Mouse (Mus musculus): ENCODE measurements around the gene Blzf1. TPM values are rescaled to one million over a fixed set of nuclear protein-coding genes. Genes with fewer than 3 reads are reported as not detected.
A peak's percentile ranks its signal among the peaks of the same experiment; 100 is the strongest.

Gene Blzf1
- polyA plus RNA-seq, 1 experiment from 2014 or later = 31.5 TPM

GRCm38 (mm10) chr1:164294071-164294470 is 13.2 kb downstream of the Blzf1 start:
- Histone ChIP-seq H3K4me2 (no peak overlapping the region), H3K4me1 (no peaks in the 10 kb centered on the region), H3K27me3 (replicated peaks) (no peaks in the 10 kb centered on the region), H3K9ac (replicated peaks) (no peak overlapping the region), H3K9me3 (replicated peaks) (no peaks in the 10 kb centered on the region), H3K27ac (replicated peaks) (no peak overlapping the region), H3K4me3 (replicated peaks) (no peak overlapping the region), H3K36me3 (peaks cover 68% of the 10 kb centered on the region)
- no peak for ATAC-seq (ENCODE audit: low FRiP score)
- 95% methylated on average over 6 of the region's 6 CpGs for WGBS

DNA sequence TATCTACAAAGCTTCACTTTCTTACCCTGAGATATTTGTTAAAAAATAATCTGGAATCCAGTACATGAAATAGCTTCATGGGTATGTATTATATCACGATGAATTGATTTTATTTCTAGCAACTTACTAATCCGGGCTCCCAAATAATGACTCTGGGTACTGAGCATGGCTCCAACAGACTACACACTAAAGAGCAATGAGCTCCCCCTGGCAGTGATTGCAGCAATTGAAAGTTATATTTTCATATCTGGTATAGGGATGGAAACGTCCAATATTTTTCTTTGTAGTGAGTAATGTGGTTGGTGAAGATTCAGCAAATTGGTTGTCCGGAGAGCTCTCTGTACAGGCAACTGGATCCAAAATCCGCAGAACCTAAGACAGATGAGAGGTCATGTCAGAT is 15.2 kb downstream of the Blzf1 start:
- H3K4me3 ChIP-seq (replicated peaks) = no peak overlapping the region
- H3K9ac ChIP-seq (replicated peaks) = no peak overlapping the region
- H3K27me3 ChIP-seq (replicated peaks) = no peaks in the 10 kb centered on the region
- H3K4me1 ChIP-seq = no peaks in the 10 kb centered on the region
- 93% methylated on average over 5 of the region's 5 CpGs for WGBS
- no peak for ATAC-seq (ENCODE audit: low FRiP score)
- H3K4me2 ChIP-seq = no peak overlapping the region
- H3K36me3 ChIP-seq = peaks cover 51% of the 10 kb centered on the region
- no peak overlapping the region for H3K27ac ChIP-seq (replicated peaks)
- H3K9me3 ChIP-seq (replicated peaks) = no peaks in the 10 kb centered on the region

GRCm38 (mm10) chr1:164287406-164287805 is 19.9 kb downstream of the Blzf1 start:
- no peaks in the 10 kb centered on the region for H3K27me3 ChIP-seq (replicated peaks)
- H3K9me3 ChIP-seq (replicated peaks) = no peaks in the 10 kb centered on the region
- H3K9ac ChIP-seq (replicated peaks) = no peak overlapping the region
- H3K4me3 ChIP-seq (replicated peaks) = no peak overlapping the region
- H3K4me1 ChIP-seq = no peaks in the 10 kb centered on the region
- H3K4me2 ChIP-seq = no peak overlapping the region
- H3K27ac ChIP-seq (replicated peaks) = no peak overlapping the region
- ATAC-seq (ENCODE audit: low FRiP score) = no peak
- peaks cover 28% of the 10 kb centered on the region for H3K36me3 ChIP-seq
- WGBS = 66% methylated on average over 15 of the region's 15 CpGs

DNA sequence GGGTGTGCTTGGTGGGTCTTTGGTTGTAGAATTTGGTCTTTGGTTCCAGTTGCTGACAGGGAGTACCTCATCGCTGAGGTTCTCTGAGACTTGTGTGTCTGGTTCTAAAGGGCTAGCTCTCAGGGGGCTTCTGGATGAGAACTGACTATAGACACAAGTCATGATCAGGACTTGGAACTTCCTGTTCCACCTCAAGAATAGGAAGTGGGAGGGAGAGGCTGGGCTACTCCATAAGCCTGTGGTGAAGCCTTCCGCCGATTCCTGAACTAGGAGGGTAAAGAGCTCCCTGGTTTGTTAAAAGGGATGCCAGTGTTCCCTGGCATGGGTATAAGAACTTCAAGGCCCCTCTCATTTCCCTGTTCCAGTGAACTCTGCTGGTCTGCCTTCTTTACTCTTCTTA is 23.3 kb downstream of the Blzf1 start:
- Histone ChIP-seq H3K4me1 (no peaks in the 10 kb centered on the region), H3K9me3 (replicated peaks) (no peaks in the 10 kb centered on the region), H3K27me3 (replicated peaks) (no peaks in the 10 kb centered on the region), H3K36me3 (peaks cover 10% of the 10 kb centered on the region; the same call in 1 of the 2 replicates), H3K4me2 (no peak overlapping the region), H3K9ac (replicated peaks) (no peak overlapping the region), H3K4me3 (replicated peaks) (no peak overlapping the region), H3K27ac (replicated peaks) (no peak overlapping the region)
- 95% methylated on average over 3 of the region's 3 CpGs for WGBS
- ATAC-seq (ENCODE audit: low FRiP score) = no peak

DNA sequence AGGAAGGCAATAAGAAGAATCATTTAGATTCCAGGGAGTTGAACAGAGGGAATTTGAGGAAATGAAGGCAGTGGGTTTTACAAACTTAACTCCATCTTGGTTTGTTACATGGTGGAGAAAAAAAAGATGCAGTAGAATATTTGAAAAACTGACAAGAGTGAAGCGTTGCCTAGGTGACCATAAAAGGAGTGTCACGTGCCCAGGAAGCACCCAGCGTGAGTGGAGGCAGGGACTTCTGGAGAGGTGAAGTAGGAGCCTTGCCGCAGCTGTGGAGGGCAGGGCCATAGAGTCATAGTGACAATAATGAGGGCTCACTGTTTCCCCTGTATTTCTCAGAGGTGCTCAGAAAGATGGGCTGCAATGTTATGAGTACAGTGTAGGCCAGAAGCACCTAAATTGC is 28.0 kb downstream of the Blzf1 start:
- H3K9ac ChIP-seq (replicated peaks) = no peak overlapping the region
- no peak overlapping the region for H3K4me2 ChIP-seq
- peaks cover 3% of the 10 kb centered on the region for H3K4me1 ChIP-seq
- ATAC-seq (ENCODE audit: low FRiP score) = no peak
- H3K4me3 ChIP-seq (replicated peaks) = no peak overlapping the region
- no peak overlapping the region for H3K27ac ChIP-seq (replicated peaks)
- no peaks in the 10 kb centered on the region for H3K27me3 ChIP-seq (replicated peaks)
- 74% methylated on average over 4 of the region's 4 CpGs for WGBS
- H3K9me3 ChIP-seq (replicated peaks) = no peaks in the 10 kb centered on the region
- peaks cover 10% of the 10 kb centered on the region; the same call in 1 of the 2 replicates for H3K36me3 ChIP-seq

DNA sequence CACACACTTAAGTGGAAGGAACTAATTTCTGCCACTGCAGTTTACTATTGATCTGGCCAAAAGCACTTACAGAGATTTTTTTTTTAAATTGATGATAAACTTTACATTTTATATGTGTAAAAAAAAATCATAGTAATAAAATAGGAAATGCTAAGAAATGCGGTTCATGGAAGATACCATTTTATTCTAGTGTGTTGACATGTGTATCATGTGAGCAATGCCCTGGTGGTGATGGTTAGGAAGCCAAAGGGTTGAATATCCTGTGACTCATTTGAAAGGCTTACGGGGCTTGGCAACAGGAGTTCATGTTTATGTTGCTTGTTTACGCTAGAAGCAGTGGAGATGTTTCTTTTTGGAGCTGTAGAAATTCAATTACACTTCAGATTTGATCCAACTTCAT is 30.7 kb downstream of the Blzf1 start:
- H3K9me3 ChIP-seq (replicated peaks) = no peaks in the 10 kb centered on the region
- H3K4me2 ChIP-seq = 0 out of 2 replicates have a peak overlapping the region, but pooled peaks have one; percentile 67
- H3K27me3 ChIP-seq (replicated peaks) = no peaks in the 10 kb centered on the region
- H3K27ac ChIP-seq (replicated peaks) = no peak overlapping the region
- 89% methylated on average over 3 of the region's 3 CpGs for WGBS
- no peak for ATAC-seq (ENCODE audit: low FRiP score)
- H3K36me3 ChIP-seq = 0 out of 2 replicates have a peak, but pooled peaks cover 4% of the 10 kb centered on the region
- H3K4me1 ChIP-seq = peaks cover 3% of the 10 kb centered on the region
- no peak overlapping the region for H3K9ac ChIP-seq (replicated peaks)
- H3K4me3 ChIP-seq (replicated peaks) = no peak overlapping the region

GRCm38 (mm10) chr1:164275455-164275954 is 31.8 kb downstream of the Blzf1 start, which contains the start of gene Ccdc181:
Ccdc181 (plus strand) TSS chr1:164275585.
- Histone ChIP-seq H3K4me1 (peaks cover 3% of the 10 kb centered on the region), H3K4me2 (peak within 1 kb of the TSS; percentile 67), H3K27ac (replicated peaks) (peak within 1 kb of the TSS; percentile 88), H3K27me3 (replicated peaks) (no peaks in the 10 kb centered on the region), H3K36me3 (0 out of 2 replicates have a peak, but pooled peaks cover 4% of the 10 kb centered on the region), H3K9me3 (replicated peaks) (no peaks in the 10 kb centered on the region), H3K4me3 (replicated peaks) (peak within 1 kb of the TSS; percentile 66), H3K9ac (replicated peaks) (peak within 1 kb of the TSS; percentile 69)
- 1% methylated on average over 30 of the region's 31 CpGs for WGBS
- peak; percentile 100 for ATAC-seq (ENCODE audit: low FRiP score)

DNA sequence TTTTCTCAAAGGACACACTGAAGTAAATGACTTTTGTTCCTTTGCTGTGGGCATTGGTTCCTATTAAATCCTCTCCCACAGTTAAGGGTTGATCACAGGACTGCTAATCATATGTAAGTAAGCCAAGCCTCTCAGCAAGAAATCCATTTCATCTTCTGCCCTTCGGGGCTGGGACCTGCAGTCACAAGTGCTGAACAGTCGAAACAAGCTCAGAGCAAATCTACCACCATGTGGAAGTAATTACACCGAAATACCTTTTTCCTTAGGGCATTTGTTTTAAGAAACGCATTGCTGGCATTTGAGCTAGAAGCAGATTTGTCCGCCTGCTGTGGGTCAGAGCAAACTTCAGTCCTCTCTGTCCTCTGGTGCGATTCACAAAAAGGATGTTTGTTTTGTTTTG is 33.6 kb downstream of the Blzf1 start:
- ATAC-seq (ENCODE audit: low FRiP score) = no peak

GRCm38 (mm10) chr1:164270941-164271340 is 36.3 kb downstream of the Blzf1 start:
- Histone ChIP-seq H3K27ac (replicated peaks) (no peak overlapping the region), H3K4me2 (no peak overlapping the region), H3K36me3 (no peaks in the 10 kb centered on the region), H3K9me3 (replicated peaks) (no peaks in the 10 kb centered on the region), H3K4me1 (peaks cover 2% of the 10 kb centered on the region), H3K27me3 (replicated peaks) (no peaks in the 10 kb centered on the region), H3K9ac (replicated peaks) (no peak overlapping the region), H3K4me3 (replicated peaks) (no peak overlapping the region)
- 92% methylated on average over 7 of the region's 7 CpGs for WGBS
- no peak for ATAC-seq (ENCODE audit: low FRiP score)

More for the DNA sequence above, 33.6 kb downstream of the Blzf1 start:
- Histone ChIP-seq H3K9me3 (replicated peaks) (no peaks in the 10 kb centered on the region), H3K4me1 (peaks cover 3% of the 10 kb centered on the region), H3K27ac (replicated peaks) (no peak overlapping the region), H3K36me3 (no peaks in the 10 kb centered on the region), H3K4me2 (no peak overlapping the region), H3K27me3 (replicated peaks) (no peaks in the 10 kb centered on the region), H3K4me3 (replicated peaks) (no peak overlapping the region), H3K9ac (replicated peaks) (no peak overlapping the region)
- 70% methylated on average over 6 of the region's 6 CpGs for WGBS

DNA sequence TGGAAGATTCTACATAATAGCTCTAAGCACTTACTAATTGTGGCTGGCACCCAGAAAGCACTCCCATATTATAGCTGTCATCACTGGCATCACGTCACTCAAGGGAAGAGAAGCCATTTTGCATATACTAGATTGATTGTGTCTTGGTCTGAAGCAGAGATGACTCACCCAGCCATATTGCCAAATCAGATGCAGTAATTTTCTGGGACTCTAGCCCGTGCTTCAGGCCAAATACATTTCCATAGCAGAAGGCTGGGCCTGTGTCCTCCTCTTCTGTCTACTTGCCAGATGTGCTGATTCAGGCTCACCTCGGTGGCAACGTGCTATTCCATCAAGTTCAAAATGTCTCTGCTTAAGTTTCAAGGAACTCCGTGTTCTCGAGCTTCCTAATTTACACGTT is 45.7 kb downstream of the Blzf1 start:
- WGBS = 93% methylated on average over 7 of the region's 7 CpGs
- Histone ChIP-seq H3K4me3 (replicated peaks) (no peak overlapping the region), H3K9me3 (replicated peaks) (no peaks in the 10 kb centered on the region), H3K36me3 (peaks cover 27% of the 10 kb centered on the region), H3K27me3 (replicated peaks) (no peaks in the 10 kb centered on the region), H3K4me2 (no peak overlapping the region), H3K4me1 (no peaks in the 10 kb centered on the region), H3K27ac (replicated peaks) (no peak overlapping the region), H3K9ac (replicated peaks) (no peak overlapping the region)
- ATAC-seq (ENCODE audit: low FRiP score) = no peak

DNA sequence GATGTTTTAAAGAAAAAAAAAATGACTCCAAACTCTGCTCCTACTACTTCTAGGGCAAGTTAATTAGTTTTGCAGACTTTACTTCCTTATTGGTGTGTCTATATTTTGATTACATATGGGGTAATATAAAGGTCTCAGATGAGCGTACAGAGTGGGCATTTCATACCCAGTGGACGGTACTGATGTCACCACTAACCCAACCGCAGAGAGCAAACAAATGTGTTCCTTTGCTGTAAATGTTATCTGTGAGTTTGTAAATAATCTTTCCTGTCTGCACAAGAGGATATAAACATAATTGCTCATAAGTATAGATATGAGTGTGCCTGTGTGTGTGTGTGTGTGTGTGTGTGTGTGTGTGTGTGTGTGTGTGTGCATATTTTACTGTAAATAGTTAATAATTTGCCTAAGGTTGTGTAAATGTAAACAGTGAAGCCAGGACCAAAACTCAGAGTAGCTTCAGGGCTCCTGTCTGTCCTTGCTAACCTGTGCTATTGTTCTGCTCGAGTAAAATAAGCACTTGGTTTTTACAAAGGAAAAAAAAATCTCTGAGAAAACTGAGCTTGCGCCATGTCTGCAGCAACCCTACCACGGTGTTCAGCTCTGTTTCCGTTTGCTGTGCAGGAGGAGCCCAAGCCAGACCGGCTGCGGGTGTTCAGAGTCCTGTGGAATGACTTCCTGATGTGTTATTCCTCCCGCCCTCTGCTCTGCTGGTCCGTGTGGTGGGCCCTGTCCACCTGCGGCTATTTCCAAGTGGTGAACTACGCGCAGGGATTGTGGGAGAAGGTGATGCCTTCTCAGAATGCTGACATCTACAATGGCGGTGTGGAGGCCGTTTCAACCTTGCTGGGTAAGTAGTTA is 46.9 kb downstream of the Blzf1 start:
- WGBS = 88% methylated on average over 16 of the region's 16 CpGs
- no peaks in the 10 kb centered on the region for H3K27me3 ChIP-seq (replicated peaks)
- peaks cover 27% of the 10 kb centered on the region for H3K36me3 ChIP-seq
- H3K4me1 ChIP-seq = no peaks in the 10 kb centered on the region
- H3K27ac ChIP-seq (replicated peaks) = no peak overlapping the region
- no peak overlapping the region for H3K4me2 ChIP-seq
- H3K4me3 ChIP-seq (replicated peaks) = no peak overlapping the region
- H3K9ac ChIP-seq (replicated peaks) = no peak overlapping the region
- no peak for ATAC-seq (ENCODE audit: low FRiP score)
- H3K9me3 ChIP-seq (replicated peaks) = no peaks in the 10 kb centered on the region

GRCm38 (mm10) chr1:164254836-164255235 is 52.5 kb downstream of the Blzf1 start:
- Histone ChIP-seq H3K36me3 (no peaks in the 10 kb centered on the region), H3K9ac (replicated peaks) (no peak overlapping the region), H3K4me1 (peaks cover 13% of the 10 kb centered on the region), H3K4me3 (replicated peaks) (no peak overlapping the region), H3K27me3 (replicated peaks) (no peaks in the 10 kb centered on the region), H3K4me2 (no peak overlapping the region), H3K27ac (replicated peaks) (no peak overlapping the region), H3K9me3 (replicated peaks) (no peaks in the 10 kb centered on the region)
- no peak for ATAC-seq (ENCODE audit: low FRiP score)
- WGBS = 83% methylated on average over 3 of the region's 3 CpGs
